In the genomic region with DNA sequence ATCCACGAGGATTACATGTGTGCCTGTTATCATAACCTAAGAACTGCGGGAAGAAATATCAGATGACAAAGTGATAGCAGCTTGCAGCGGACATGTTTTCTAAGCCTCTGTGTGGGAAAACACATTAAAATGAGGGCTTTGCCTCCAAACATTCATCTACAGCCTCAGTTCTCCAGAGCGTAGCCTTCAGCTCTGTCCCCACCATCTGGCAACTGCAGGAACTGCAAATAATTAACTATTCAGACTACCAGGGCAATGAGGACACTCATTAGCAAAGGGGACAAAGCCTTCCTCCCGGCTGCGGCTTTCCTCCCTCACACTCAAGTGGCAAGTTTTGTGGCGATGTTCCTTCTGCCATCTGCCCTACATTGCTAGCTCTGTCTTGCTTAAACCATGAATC, we compare ENCODE assay signal across 8 mouse cellular contexts. TPM values are rescaled to one million over a fixed set of nuclear protein-coding genes. Genes with fewer than 3 reads are reported as not detected.
DNase-seq lines count a peak whose midpoint lies in the region; ATAC-seq lines count a peak whose summit lies in the region.

No protein-coding gene starts in this region.

- no peak for ATAC-seq in liver, embryonic 12.5 days
- peak; percentile 90 for ATAC-seq in forebrain, embryonic 12.5 days (ENCODE audit: low FRiP score)
- ATAC-seq in hindbrain, embryonic 16.5 days = peak; percentile 92
- ATAC-seq in midbrain, embryonic 11.5 days (ENCODE audit: low FRiP score) = peak; percentile 87

- peaks cover 19% of the 10 kb centered on the region for H3K27me3 ChIP-seq in liver, embryonic 12.5 days (replicated peaks)
- peaks cover 6% of the 10 kb centered on the region for H3K27me3 ChIP-seq in forebrain, embryonic 12.5 days
- H3K27me3 ChIP-seq in hindbrain, embryonic 16.5 days (replicated peaks; ENCODE audit: control insufficient read depth, insufficient read depth, low read length) = no peaks in the 10 kb centered on the region
- peaks cover 8% of the 10 kb centered on the region; the same call in 1 of the 2 replicates for H3K27me3 ChIP-seq in midbrain, embryonic 11.5 days (ENCODE audit: control insufficient read depth, insufficient read depth, low read length)

- H3K4me3 ChIP-seq in liver, embryonic 12.5 days = no peak overlapping the region
- no peak overlapping the region for H3K4me3 ChIP-seq in forebrain, embryonic 12.5 days (replicated peaks)
- H3K4me3 ChIP-seq in hindbrain, embryonic 16.5 days (ENCODE audit: low read length) = no peak overlapping the region
- H3K4me3 ChIP-seq in midbrain, embryonic 11.5 days (ENCODE audit: low read depth, low read length) = no peak overlapping the region

- no peak overlapping the region for H3K4me2 ChIP-seq in liver, embryonic 12.5 days
- peak overlapping the region; percentile 17; the same call in 1 of the 2 replicates for H3K4me2 ChIP-seq in forebrain, embryonic 12.5 days
- H3K4me2 ChIP-seq in hindbrain, embryonic 16.5 days (ENCODE audit: low read length) = no peak overlapping the region
- no peak overlapping the region for H3K4me2 ChIP-seq in midbrain, embryonic 11.5 days

- no peaks in the 10 kb centered on the region for H3K4me1 ChIP-seq in liver, embryonic 12.5 days
- H3K4me1 ChIP-seq in forebrain, embryonic 12.5 days = peaks cover 6% of the 10 kb centered on the region
- peaks cover 4% of the 10 kb centered on the region for H3K4me1 ChIP-seq in hindbrain, embryonic 16.5 days (ENCODE audit: control insufficient read depth, insufficient read depth, low read depth, low read length)
- H3K4me1 ChIP-seq in midbrain, embryonic 11.5 days (ENCODE audit: control insufficient read depth, insufficient read depth, low read length) = peaks cover 6% of the 10 kb centered on the region

- H3K9ac ChIP-seq in liver, embryonic 12.5 days = no peak overlapping the region
- H3K9ac ChIP-seq in forebrain, embryonic 12.5 days = no peak overlapping the region
- H3K9ac ChIP-seq in hindbrain, embryonic 16.5 days (ENCODE audit: low read depth, low read length) = no peak overlapping the region
- H3K9ac ChIP-seq in midbrain, embryonic 11.5 days (ENCODE audit: low read length) = no peak overlapping the region

- DNase-seq in liver = peak; percentile 19
- DNase-seq in c-Kit-positive CD71-positive TER-119-negative erythroid progenitor cells, embryonic 14.5 days (ENCODE audit: low read depth) = peak; percentile 4
- DNase-seq in layer of hippocampus, postnatal 36 days = peak; percentile 46 to 67
- DNase-seq in midbrain, embryonic 11.5 days (ENCODE audit: low spot score, missing footprints) = peak; percentile 96
- peak; percentile 4 for DNase-seq in skeletal muscle tissue, adult 2 months (ENCODE audit: low read depth, low spot score)

- no peaks in the 10 kb centered on the region for H3K36me3 ChIP-seq in liver, embryonic 12.5 days
- H3K36me3 ChIP-seq in forebrain, embryonic 12.5 days (replicated peaks) = no peaks in the 10 kb centered on the region
- no peaks in the 10 kb centered on the region for H3K36me3 ChIP-seq in hindbrain, embryonic 16.5 days (ENCODE audit: control insufficient read depth, insufficient read depth, low read length)
- no peaks in the 10 kb centered on the region for H3K36me3 ChIP-seq in midbrain, embryonic 11.5 days (ENCODE audit: control insufficient read depth, insufficient read depth, low read length)

- no peak overlapping the region for H3K27ac ChIP-seq in liver, embryonic 12.5 days
- no peak overlapping the region for H3K27ac ChIP-seq in forebrain, embryonic 12.5 days
- H3K27ac ChIP-seq in hindbrain, embryonic 16.5 days (ENCODE audit: low read depth, low read length) = no peak overlapping the region
- no peak overlapping the region for H3K27ac ChIP-seq in midbrain, embryonic 11.5 days (ENCODE audit: low read depth, low read length)

- WGBS in liver, embryonic 12.5 days (ENCODE audit: insufficient replicate concordance) = 7% methylated on average over 7 of the region's 7 CpGs
- 4% methylated on average over 7 of the region's 7 CpGs for WGBS in forebrain, embryonic 12.5 days
- 5% methylated on average over 7 of the region's 7 CpGs for WGBS in hindbrain, embryonic 16.5 days
- 5% methylated on average over 7 of the region's 7 CpGs for WGBS in midbrain, embryonic 11.5 days

- no peaks in the 10 kb centered on the region for H3K9me3 ChIP-seq in liver, embryonic 12.5 days (replicated peaks)
- H3K9me3 ChIP-seq in forebrain, embryonic 12.5 days = no peaks in the 10 kb centered on the region
- no peaks in the 10 kb centered on the region for H3K9me3 ChIP-seq in hindbrain, embryonic 16.5 days (ENCODE audit: control insufficient read depth, low read length)
- no peaks in the 10 kb centered on the region for H3K9me3 ChIP-seq in midbrain, embryonic 11.5 days (ENCODE audit: control insufficient read depth, low read length)

RNA-seq across cellular contexts. Expression of gene 4921504E06Rik, which starts 33.9 kb away (rescaled TPM):
- polyA plus RNA-seq in liver, embryonic 12.5 days (2016; fragmentation: Nextera tagmentation; extraction: Ambion mirVana) = not detected in 2 replicates
- not detected in 2 replicates for polyA plus RNA-seq in forebrain, embryonic 12.5 days (2016; fragmentation: Nextera tagmentation; extraction: Ambion mirVana)
- polyA plus RNA-seq in hindbrain, embryonic 16.5 days (2015; fragmentation: Nextera tagmentation; extraction: Ambion mirVana) = 0.12 and 0.15 TPM in 2 replicates
- not detected for total RNA-seq in layer of hippocampus, postnatal 36 days (2021)
- polyA plus RNA-seq in midbrain, embryonic 11.5 days (2014; fragmentation: Nextera tagmentation; extraction: Ambion mirVana) = not detected in 2 replicates

Comparison
In these comparisons a context has a peak if more than half of its experiments do, and no peak if none do; other contexts are left out.
1. DNase-seq: peak in every context shown above with its lines; median percentile 96 in midbrain, embryonic 11.5 days; 56 in layer of hippocampus, postnatal 36 days; 19 in liver; 4 in c-Kit-positive CD71-positive TER-119-negative erythroid progenitor cells, embryonic 14.5 days; 4 in skeletal muscle tissue, adult 2 months.